Mouse (Mus musculus) bone marrow macrophage, adult 2 months (primary cell): ENCODE results near the gene Slc7a14.

Experiments used
- CTCF ChIP-seq: IDR thresholded peaks from 2 replicates; pipeline ENCODE4 v1.5.1; 2012; ENCODE audit warnings: low read depth, mild to moderate bottlenecking, low read length, moderate library complexity
- POLR2A ChIP-seq: IDR thresholded peaks from 2 replicates; pipeline ENCODE4 v1.6.1; 2012; ENCODE audit warnings: mild to moderate bottlenecking, low read depth, low read length, borderline replicate concordance

GRCm38 (mm10) chr3:31165803-31166202 lies 144.4 kb downstream of the Slc7a14 start:
- TF ChIP-seq POLR2A (no peak), CTCF (no peak)
